Mouse (Mus musculus): ENCODE measurements at regions not wholly inside any gene's neighbourhood (a gene's known extent, or its start where the extent isn't known, plus 50 kb on each side); places are given as distances from the start of the nearest gene placed in this dataset.

DNA sequence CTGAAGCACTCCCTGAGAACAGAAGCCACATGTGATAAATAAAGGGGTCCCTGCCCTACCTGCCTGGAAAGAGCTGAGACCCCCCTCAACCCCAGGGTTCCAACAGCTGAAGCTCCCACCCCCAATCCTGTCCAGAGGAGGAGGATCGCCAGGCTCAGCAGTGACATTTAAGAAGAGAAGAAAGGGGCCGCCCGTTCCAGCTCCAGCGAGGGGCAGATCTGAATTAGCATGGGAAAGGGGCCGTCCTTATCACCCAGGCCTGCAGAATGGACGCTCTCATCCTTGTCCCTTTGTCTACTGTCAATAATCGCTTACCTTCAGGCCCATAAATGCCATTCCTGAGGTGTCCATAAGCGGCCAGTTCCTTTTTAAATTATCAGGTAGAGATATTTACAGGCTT lies 92.0 kb downstream of the Fam53a start:
- no peak for TF ChIP-seq POLR2A (IDR thresholded peaks at IDR 0.05; ENCODE audit: borderline replicate concordance, insufficient read depth, low read length)
- TF ChIP-seq CTCF (IDR thresholded peaks at IDR 0.05; ENCODE audit: borderline replicate concordance, insufficient read depth, low read depth, low read length): no peak
